ENCODE assay signal across 9 mouse cellular contexts in the genomic region with DNA sequence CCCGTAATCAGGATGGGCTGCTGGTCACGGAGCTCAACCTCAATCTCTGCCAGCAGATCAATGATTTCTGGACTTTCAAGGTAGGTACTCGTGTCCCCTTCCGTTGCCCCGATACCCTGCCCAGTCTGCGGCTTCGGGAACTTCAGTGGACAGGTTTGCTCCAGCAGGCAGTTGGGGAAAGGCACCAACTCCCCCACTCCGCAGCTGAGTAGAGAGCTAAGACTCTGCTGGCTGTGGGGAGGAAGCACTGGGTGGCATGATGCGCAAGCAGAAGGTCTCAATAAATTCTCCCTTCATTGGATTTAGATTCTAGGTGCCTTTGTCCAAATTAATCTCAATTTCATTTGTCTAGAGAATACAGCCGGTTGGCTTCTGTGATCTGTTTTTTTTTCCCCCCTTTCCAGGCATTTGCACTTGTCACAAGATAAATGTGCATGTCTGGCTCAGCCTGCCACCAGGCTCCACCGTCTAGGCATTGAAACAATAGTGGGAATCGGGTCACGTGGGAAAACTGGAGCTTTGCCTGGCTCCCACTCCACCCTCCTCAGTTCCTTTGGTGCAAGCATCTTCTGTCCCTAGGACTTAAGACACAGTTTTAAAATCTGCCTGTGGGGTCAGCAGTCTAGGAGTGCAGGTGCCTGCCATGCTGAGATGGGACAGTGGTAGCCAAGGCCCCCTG. TPM values are rescaled to one million over a fixed set of nuclear protein-coding genes. Genes with fewer than 3 reads are reported as not detected.
DNase-seq lines count a peak whose midpoint lies in the region; ATAC-seq and TF ChIP-seq lines count a peak whose summit lies in the region.
"Had no signal": no experiment of that assay in that cellular context is flagged by ENCODE, and none has a peak within 500 bp of the region (broad histone marks: within the 10 kb centered on the region; RNA-seq: fewer than 3 reads in every experiment).

No protein-coding gene starts in this region.

- 64% methylated on average over 13 of the region's 13 CpGs for WGBS in heart, embryonic 16.5 days
- 62% methylated on average over 13 of the region's 13 CpGs for WGBS in intestine, embryonic 15.5 days

- H3K4me3 ChIP-seq in heart, embryonic 16.5 days (ENCODE audit: low read length), result no peak overlapping the region
- no peak overlapping the region for H3K4me3 ChIP-seq in myocyte
- H3K4me3 ChIP-seq in intestine, embryonic 15.5 days (replicated peaks), result no peak overlapping the region
- H3K4me3 ChIP-seq: left cerebral cortex, adult 2 months had no signal

- no peaks in the 10 kb centered on the region for H3K36me3 ChIP-seq in heart, embryonic 16.5 days (ENCODE audit: control insufficient read depth, insufficient read depth)
- H3K36me3 ChIP-seq in myocyte (ENCODE audit: control insufficient read depth, insufficient read depth), result no peaks in the 10 kb centered on the region
- no peaks in the 10 kb centered on the region for H3K36me3 ChIP-seq in intestine, embryonic 15.5 days

- peaks cover 15% of the 10 kb centered on the region for H3K4me1 ChIP-seq in heart, embryonic 16.5 days (ENCODE audit: control insufficient read depth, insufficient read depth, low read length)
- peaks cover 15% of the 10 kb centered on the region for H3K4me1 ChIP-seq in intestine, embryonic 15.5 days (replicated peaks)

- H3K27ac ChIP-seq in heart, embryonic 16.5 days (ENCODE audit: low read length), result peak overlapping the region; percentile 24
- no peak overlapping the region for H3K27ac ChIP-seq in intestine, embryonic 15.5 days
- H3K27ac ChIP-seq: left cerebral cortex, adult 2 months had no signal

- H3K9me3 ChIP-seq in heart, embryonic 16.5 days (replicated peaks; ENCODE audit: control insufficient read depth, low read length), result no peaks in the 10 kb centered on the region
- no peaks in the 10 kb centered on the region for H3K9me3 ChIP-seq in intestine, embryonic 15.5 days

- H3K27me3 ChIP-seq in heart, embryonic 16.5 days (ENCODE audit: control insufficient read depth, insufficient read depth, low read length), result no peaks in the 10 kb centered on the region
- H3K27me3 ChIP-seq in myocyte (ENCODE audit: control insufficient read depth, insufficient read depth, insufficient read length), result no peaks in the 10 kb centered on the region
- H3K27me3 ChIP-seq in intestine, embryonic 15.5 days (replicated peaks), result no peaks in the 10 kb centered on the region

- H3K4me2 ChIP-seq in heart, embryonic 16.5 days (ENCODE audit: low read depth, low read length), result no peak overlapping the region
- H3K4me2 ChIP-seq in myocyte (ENCODE audit: low read depth), result no peak overlapping the region
- H3K4me2 ChIP-seq in intestine, embryonic 15.5 days (replicated peaks), result no peak overlapping the region

- TF ChIP-seq POLR2A in myocyte (IDR thresholded peaks at IDR 0.05; ENCODE audit: insufficient read length, low read depth), result no peak

- no peak overlapping the region for H3ac ChIP-seq in myocyte (ENCODE audit: control insufficient read depth, insufficient read length)

- 0 out of 2 replicates have a peak overlapping the region, but pooled peaks have one; percentile 9 for H3K9ac ChIP-seq in heart, embryonic 16.5 days (ENCODE audit: low read length)
- H3K9ac ChIP-seq in intestine, embryonic 15.5 days, result no peak overlapping the region

- no peaks in the 10 kb centered on the region for H3K79me2 ChIP-seq in myocyte (ENCODE audit: control insufficient read depth, insufficient read depth)

- peak; percentile 16 to 45 for DNase-seq in frontal cortex, postnatal 36 days (ENCODE audit: low spot score in 2 of 2)
- DNase-seq in frontal cortex, postnatal 25 days (ENCODE audit: low spot score in 2 of 2), result no peak
- peak; percentile 61 for DNase-seq in adrenal gland, postnatal 14 days
- DNase-seq in kidney, postnatal 4 days, result peak; percentile 68 to 78
- DNase-seq in cerebellum, adult 9-10 months, result no peak

- no peak for ATAC-seq in heart, embryonic 16.5 days (replicated peaks; ENCODE audit: extremely low read depth, insufficient read depth, low FRiP score)
- ATAC-seq in intestine, embryonic 15.5 days, result no peak

TF ChIP-seq in myocyte, 11 proteins besides CTCF, POLR2A, EP300 and RAD21:
- TF ChIP-seq CEBPB (IDR thresholded peaks at IDR 0.05; ENCODE audit: insufficient read depth, poor library complexity, severe bottlenecking) (no peak), POLR2AphosphoS2 (IDR thresholded peaks at IDR 0.05; ENCODE audit: insufficient read length, low read depth) (no peak), TCF3 (IDR thresholded peaks at IDR 0.05; ENCODE audit: insufficient read length, low read depth) (no peak), SRF (IDR thresholded peaks at IDR 0.05; ENCODE audit: control insufficient read depth, insufficient read length, low read depth) (no peak), USF1 (IDR thresholded peaks at IDR 0.05; ENCODE audit: low read depth) (peak; percentile 34), MYOD1 (IDR thresholded peaks at IDR 0.05; ENCODE audit: control insufficient read depth in 1 of 3, insufficient read length in 2 of 3, low read depth in 2 of 3) (no peak), MYOG (IDR thresholded peaks at IDR 0.05; ENCODE audit: control insufficient read depth in 1 of 3, insufficient read depth in 1 of 3, insufficient read length in 2 of 3, low read depth in 2 of 3) (no peak), REST (IDR thresholded peaks at IDR 0.05; ENCODE audit: insufficient read depth, insufficient read length) (no peak)
TF ChIP-seq in myocyte: peak in this region for 1.

RNA-seq across cellular contexts. Expression of gene Upb1, which starts 37.4 kb away (rescaled TPM):
- 2.4 and 24.2 TPM in 2 replicates for total RNA-seq in adrenal gland, postnatal 14 days (2021)
- polyA plus RNA-seq in heart, embryonic 16.5 days (2015; fragmentation: Nextera tagmentation; extraction: Ambion mirVana), result 0.87 and 0.91 TPM in 2 replicates
- polyA plus RNA-seq in myocyte (2012; fragmentation: generic; extraction: Trizol), result 0.04 TPM
- polyA plus RNA-seq in intestine, embryonic 15.5 days (2015; fragmentation: Nextera tagmentation; extraction: Ambion mirVana), result 0.88 and 1.9 TPM in 2 replicates

Comparison
In these comparisons a context has a peak if more than half of its experiments do, and no peak if none do; other contexts are left out.
1. DNase-seq: peak in frontal cortex, postnatal 36 days (2 of 2), adrenal gland, postnatal 14 days (single experiment) and kidney, postnatal 4 days (2 of 2); none in frontal cortex, postnatal 25 days (0 of 2) and cerebellum, adult 9-10 months (single experiment).